Mouse (Mus musculus) C3H10T1/2 (cell line): ENCODE results near the gene Frzb. TPM values are rescaled to one million over a fixed set of nuclear protein-coding genes. Genes with fewer than 3 reads are reported as not detected.

Experiments
- polyA plus RNA-seq, 2 experiments: library from polyadenylated mRNA; unstranded; fragments of >200 nt; fragmentation: generic; extraction: Trizol; gene quantifications; one replicate each; pipeline ENCODE4 v1.2.1; 2012; ENCODE audit warnings: missing spikeins in 2 of 2

Gene Frzb
- under 1 TPM in 1 of 2 experiments, not detected in 1; 0.01 TPM for polyA plus RNA-seq

DNA sequence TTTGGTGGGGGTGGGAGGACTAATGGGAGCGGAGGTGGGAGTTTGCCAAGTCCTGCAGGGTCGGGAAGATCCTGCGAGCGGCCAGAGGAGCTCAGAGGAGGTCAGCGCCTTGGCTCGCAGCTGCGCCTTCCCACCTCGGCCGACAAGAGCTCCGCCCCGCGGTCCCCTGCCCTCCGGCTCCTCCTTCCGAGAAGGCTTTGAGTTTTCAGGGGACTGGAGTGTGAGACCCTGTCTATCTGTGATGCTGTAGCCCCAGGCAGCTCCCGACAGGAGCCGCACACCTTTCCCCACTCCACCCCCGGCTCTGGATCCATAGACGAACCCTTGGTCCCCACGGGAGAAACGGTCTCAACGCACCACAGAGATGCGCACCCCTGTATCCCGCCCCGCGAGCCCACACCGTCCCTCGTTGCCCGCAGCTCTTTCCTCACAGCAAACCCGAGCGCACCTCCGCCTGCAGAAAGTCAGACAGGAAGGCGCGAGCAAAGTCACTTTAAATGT lies at the start of gene Frzb:
Gene Frzb (minus strand): TSS at position 335 of the 501 bp plus-strand sequence.

Other genes with a start within 250 kb of the Frzb start
- not detected for gene Prdx6b, start 155.2 kb downstream of the Frzb start, polyA plus RNA-seq
- gene Dnajc10, start 132.2 kb downstream of the Frzb start, polyA plus RNA-seq, result 10 to 100 TPM in 1 of 2 experiments, 1 to 10 TPM in 1; 3.0 to 34.9 TPM
- 10 to 100 TPM in 1 of 2 experiments, 1 to 10 TPM in 1; 2.2 to 23.6 TPM for gene Nckap1, start 133.8 kb upstream of the Frzb start, polyA plus RNA-seq
- 1 to 10 TPM; 4.9 to 8.1 TPM for gene Dusp19, start 169.4 kb upstream of the Frzb start, polyA plus RNA-seq
- 10 to 100 TPM in 1 of 2 experiments, 1 to 10 TPM in 1; 9.8 to 15.3 TPM for gene Nup35, start 169.6 kb upstream of the Frzb start, polyA plus RNA-seq